Mouse (Mus musculus) limb, embryonic 15.5 days (tissue): ENCODE results near the gene Pate4. TPM values are rescaled to one million over a fixed set of nuclear protein-coding genes. Genes with fewer than 3 reads are reported as not detected.
A peak's percentile ranks its signal among the peaks of the same experiment; 100 is the strongest.
"Not testable (repeated sequence)": the region's sequence is repeated elsewhere in the genome, so short reads cannot be mapped to it uniquely, and the experiment has no call there.

Source experiments
- ATAC-seq: fragments of 200-750 bp; cut with Nextera tagmentation; 2 replicates; pipeline ENCODE4 v1.8.0; 2017; ENCODE audit warnings: low read depth, moderate TSS enrichment; ENCODE audit not compliant: insufficient number of reproducible peaks, low FRiP score, low TSS enrichment
- H3K27ac ChIP-seq: fragments of 300-500 bp; sonication (generic); 2 replicates; pipeline ENCODE4 v1.5.1; 2015; ENCODE audit warnings: moderate library complexity, mild to moderate bottlenecking, inconsistent platforms
- H3K27me3 ChIP-seq: fragments of 300-500 bp; sonication (generic); 2 replicates; pipeline ENCODE4 v1.6.1; 2015; ENCODE audit warnings: inconsistent platforms
- H3K36me3 ChIP-seq: fragments of 300-500 bp; sonication (generic); 2 replicates; pipeline ENCODE4 v1.6.1; 2015; ENCODE audit warnings: inconsistent platforms
- H3K4me1 ChIP-seq: fragments of 300-500 bp; sonication (generic); 2 replicates; pipeline ENCODE4 v1.6.1; 2015; ENCODE audit warnings: inconsistent platforms
- H3K4me2 ChIP-seq: fragments of 300-500 bp; sonication (generic); 2 replicates; pipeline ENCODE4 v1.6.1; 2015; ENCODE audit warnings: mild to moderate bottlenecking, inconsistent platforms
- H3K4me3 ChIP-seq: fragments of 300-500 bp; sonication (generic); 2 replicates; pipeline ENCODE4 v1.5.1; 2015; ENCODE audit warnings: mild to moderate bottlenecking, inconsistent platforms
- H3K9ac ChIP-seq: fragments of 300-500 bp; sonication (generic); 2 replicates; pipeline ENCODE4 v1.6.1; 2015; ENCODE audit warnings: inconsistent platforms
- H3K9me3 ChIP-seq: fragments of 300-500 bp; sonication (generic); 2 replicates; pipeline ENCODE4 v1.6.1; 2016; ENCODE audit warnings: inconsistent platforms
- WGBS: fragments of 180-500 bp; shearing (Covaris S2); methylation state at CpG from one replicate; pipeline ENCODE4 v1.1.7; 2015; 5-methylcytosine and 5-hydroxymethylcytosine counted together
- polyA plus RNA-seq: library from polyadenylated mRNA; unstranded; fragments of >200 nt; fragmentation: Nextera tagmentation; extraction: Ambion mirVana; gene quantifications from 2 replicates; pipeline ENCODE4 v1.2.1, GENCODE M21; 2015

Pate4 gene
- not detected in 2 replicates for polyA plus RNA-seq

DNA sequence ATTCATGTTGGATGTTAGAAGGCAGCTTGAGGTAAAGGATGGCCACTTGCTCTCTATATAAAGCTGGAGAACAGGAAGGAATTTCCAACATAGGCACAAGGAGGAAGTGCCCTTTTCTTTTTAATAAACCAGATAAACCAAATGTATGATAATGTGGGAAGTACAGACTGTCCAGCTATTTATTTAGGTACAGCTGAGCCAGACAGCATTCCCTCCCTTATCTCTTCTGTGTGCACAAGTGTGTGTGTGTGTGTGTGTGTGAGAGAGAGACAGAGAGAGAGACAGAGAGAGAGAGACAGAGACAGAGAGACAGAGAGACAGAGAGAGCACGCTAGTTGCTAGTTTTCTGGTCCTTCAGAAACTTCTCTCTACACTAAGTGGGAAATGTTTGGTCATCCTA, at the start of gene Pate4:
Gene Pate4, minus strand, starts transcription at position 101 of the 400 bp plus-strand sequence.
- no peaks in the 10 kb centered on the region for H3K27me3 ChIP-seq
- no peak within 1 kb of the TSS for H3K9ac ChIP-seq
- H3K4me2 ChIP-seq: no peak within 1 kb of the TSS
- no peaks in the 10 kb centered on the region for H3K36me3 ChIP-seq
- no peak for ATAC-seq
- 95% methylated on average over 1 of the region's 1 CpGs for WGBS
- H3K27ac ChIP-seq: no peak within 1 kb of the TSS
- no peak within 1 kb of the TSS for H3K4me3 ChIP-seq
- H3K4me1 ChIP-seq: no peaks in the 10 kb centered on the region
- H3K9me3 ChIP-seq: no peaks in the 10 kb centered on the region

DNA sequence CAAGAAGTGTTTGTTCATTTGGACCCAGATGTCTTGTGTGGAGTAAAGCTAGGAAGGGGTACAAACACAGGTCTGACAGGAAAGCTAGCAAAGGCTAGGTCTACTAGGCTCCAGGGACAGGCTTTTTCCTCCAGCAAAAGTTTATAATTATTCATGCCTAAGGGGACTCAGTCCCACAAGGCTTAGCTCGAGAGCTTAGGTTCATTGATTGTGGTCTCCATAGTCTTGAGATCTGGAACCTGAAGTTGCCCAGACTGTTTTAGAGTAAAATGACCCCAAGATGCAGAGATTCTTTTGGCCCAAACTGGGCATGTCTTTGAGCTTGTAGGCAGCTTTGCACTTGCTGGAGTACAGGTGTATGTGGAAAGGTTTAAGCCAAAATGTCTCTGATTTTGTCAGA, 36.4 kb upstream of the Pate4 start, which contains the start of gene Pate3:
Gene Pate3, minus strand, starts transcription at position 101 of the 400 bp plus-strand sequence.
- Histone ChIP-seq H3K4me3 (no peak within 1 kb of the TSS), H3K36me3 (no peaks in the 10 kb centered on the region), H3K9me3 (no peaks in the 10 kb centered on the region), H3K9ac (no peak within 1 kb of the TSS), H3K27me3 (no peaks in the 10 kb centered on the region), H3K4me1 (no peaks in the 10 kb centered on the region), H3K27ac (no peak within 1 kb of the TSS), H3K4me2 (no peak within 1 kb of the TSS)
- WGBS: 68% methylated on average over 1 of the region's 1 CpGs
- no peak for ATAC-seq

DNA sequence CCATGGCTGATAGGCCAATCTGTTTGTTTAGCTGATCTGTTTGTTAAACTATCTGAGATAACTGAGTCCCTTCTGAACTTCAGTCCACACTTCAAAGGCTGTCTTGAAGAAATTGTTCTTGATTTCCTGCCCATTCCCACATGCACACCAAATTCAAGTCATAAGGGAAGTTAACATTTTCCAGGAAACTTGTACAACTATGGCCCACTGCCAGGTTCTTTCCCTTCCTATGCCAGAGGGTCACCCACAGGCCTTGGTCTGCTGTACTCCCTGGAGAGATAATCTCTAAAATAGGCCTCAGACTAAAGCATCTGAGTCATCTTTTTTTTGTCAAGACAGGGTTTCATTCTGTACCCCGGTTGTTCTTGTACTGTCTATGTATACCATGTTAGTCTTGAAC, 21.2 kb upstream of the Pate4 start:
- H3K27ac ChIP-seq: no peak overlapping the region
- 87% methylated on average over 1 of the region's 1 CpGs for WGBS
- no peaks in the 10 kb centered on the region for H3K27me3 ChIP-seq
- no peaks in the 10 kb centered on the region for H3K4me1 ChIP-seq
- H3K4me2 ChIP-seq: no peak overlapping the region
- no peak overlapping the region for H3K9ac ChIP-seq
- H3K36me3 ChIP-seq: no peaks in the 10 kb centered on the region
- H3K4me3 ChIP-seq: no peak overlapping the region
- no peaks in the 10 kb centered on the region for H3K9me3 ChIP-seq
- ATAC-seq: no peak

DNA sequence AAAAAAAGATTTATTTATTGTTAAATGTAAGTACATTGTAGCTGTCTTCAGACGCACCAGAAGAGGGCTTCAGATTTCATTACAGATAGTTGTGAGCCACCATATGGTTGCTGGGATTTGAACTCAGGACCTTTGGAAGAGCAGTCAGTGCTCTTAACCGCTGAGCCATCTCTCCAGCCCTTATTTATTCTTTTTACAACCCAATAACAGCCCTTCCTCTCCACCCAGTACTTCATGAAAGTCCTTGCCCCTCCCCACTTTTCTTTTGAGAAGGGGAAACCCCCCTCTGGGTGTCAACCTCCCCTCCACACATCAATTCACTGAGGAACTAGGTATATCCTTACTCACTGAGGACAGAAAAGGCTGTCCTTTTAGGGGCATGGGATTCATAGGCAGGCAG, 5.0 kb upstream of the Pate4 start:
- not testable (repeated sequence) for H3K4me3 ChIP-seq, H3K27me3 ChIP-seq, H3K4me1 ChIP-seq, H3K27ac ChIP-seq, ATAC-seq, H3K9me3 ChIP-seq, H3K36me3 ChIP-seq, H3K4me2 ChIP-seq, H3K9ac ChIP-seq
- WGBS: 70% methylated on average over 2 of the region's 2 CpGs

DNA sequence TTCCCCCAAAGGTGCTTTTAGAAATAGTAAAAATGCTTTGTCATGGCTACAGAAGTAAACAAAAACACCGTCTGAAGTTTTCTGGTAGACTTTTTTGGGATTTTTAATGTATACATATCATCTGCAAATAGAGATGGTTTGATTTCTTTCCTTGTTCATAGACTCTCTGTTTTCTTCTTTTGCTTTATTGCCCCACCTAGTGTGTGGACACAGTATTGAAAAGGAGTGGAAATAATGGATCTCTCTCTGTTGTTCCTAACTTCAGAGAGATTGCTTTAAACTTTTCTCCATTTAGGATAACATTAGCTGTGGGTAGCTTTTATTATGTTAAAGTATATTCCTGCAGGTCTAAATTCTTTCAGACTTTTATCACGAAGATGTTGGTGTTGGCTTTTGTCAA, 2.3 kb upstream of the Pate4 start:
- Histone ChIP-seq H3K4me1 (no peaks in the 10 kb centered on the region), H3K4me3 (no peak overlapping the region), H3K27me3 (no peaks in the 10 kb centered on the region), H3K9me3 (no peaks in the 10 kb centered on the region), H3K4me2 (no peak overlapping the region), H3K9ac (no peak overlapping the region), H3K27ac (no peak overlapping the region), H3K36me3 (no peaks in the 10 kb centered on the region)
- 23% methylated on average over 2 of the region's 2 CpGs for WGBS
- ATAC-seq: no peak

DNA sequence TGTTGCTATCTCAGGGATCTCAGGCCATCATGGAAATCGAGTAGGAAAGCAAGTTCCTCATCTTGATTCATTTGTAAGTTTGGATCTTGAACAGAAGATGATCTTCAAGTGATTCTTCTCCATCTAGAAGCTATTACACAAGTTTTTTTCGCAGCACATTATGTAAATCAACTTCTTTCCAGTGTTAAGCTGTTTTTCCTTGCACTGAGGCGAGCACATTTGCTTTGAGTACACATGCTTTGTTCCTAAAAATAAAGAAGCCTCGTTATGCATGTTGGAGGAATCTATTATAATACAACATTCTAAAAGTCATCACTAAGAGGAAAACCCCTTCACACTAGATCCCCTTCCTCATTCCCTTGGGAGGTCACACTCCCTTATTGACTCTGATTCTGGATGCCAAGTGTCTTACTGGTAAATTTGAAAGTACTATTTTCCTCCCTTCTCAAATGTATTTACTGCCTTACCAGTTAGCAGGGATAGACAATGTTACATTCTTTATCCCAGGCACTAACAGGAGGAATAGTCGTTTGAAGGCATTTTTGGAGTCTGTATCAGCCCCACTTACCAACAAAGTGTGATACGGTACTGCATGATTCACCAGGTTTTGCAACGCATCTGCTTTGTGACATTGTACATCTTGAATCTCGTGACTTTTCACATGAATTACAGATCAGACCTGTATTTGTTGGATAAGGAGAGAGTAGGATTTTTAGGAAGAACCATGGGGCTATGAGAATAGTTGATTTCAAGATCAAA, 3.9 kb downstream of the Pate4 start:
- whole genome bisulfite sequencing: 67% methylated on average over 8 of the region's 8 CpGs
- Histone ChIP-seq H3K36me3 (no peaks in the 10 kb centered on the region), H3K9ac (no peak overlapping the region), H3K4me1 (no peaks in the 10 kb centered on the region), H3K27me3 (no peaks in the 10 kb centered on the region), H3K4me3 (no peak overlapping the region), H3K9me3 (no peaks in the 10 kb centered on the region), H3K4me2 (no peak overlapping the region), H3K27ac (no peak overlapping the region)
- no peak for ATAC-seq

DNA sequence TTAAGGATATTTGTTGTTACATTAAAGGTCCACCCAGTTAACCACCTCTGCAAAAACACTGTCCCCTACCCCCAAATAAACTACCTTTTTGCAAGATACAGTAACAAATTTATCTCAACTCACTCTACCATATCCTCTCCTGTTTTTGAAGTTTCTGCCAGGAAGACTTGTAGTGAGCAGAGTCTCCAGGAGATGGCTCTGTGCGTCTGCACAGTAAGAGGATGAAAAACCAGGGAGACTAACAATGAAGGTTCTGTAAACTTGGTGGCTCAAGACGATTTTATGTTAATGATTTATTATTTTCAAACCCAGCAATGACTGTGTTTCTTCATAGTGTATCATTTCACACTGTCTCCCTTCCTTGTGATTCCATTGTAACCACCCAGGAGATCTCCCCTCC, 18.8 kb downstream of the Pate4 start:
- no peak overlapping the region for H3K9ac ChIP-seq
- no peak for ATAC-seq
- no peak overlapping the region for H3K27ac ChIP-seq
- H3K4me2 ChIP-seq: no peak overlapping the region
- no peaks in the 10 kb centered on the region for H3K4me1 ChIP-seq
- no peaks in the 10 kb centered on the region for H3K9me3 ChIP-seq
- H3K36me3 ChIP-seq: no peaks in the 10 kb centered on the region
- H3K27me3 ChIP-seq: no peaks in the 10 kb centered on the region
- H3K4me3 ChIP-seq: no peak overlapping the region
- WGBS: 13% methylated on average over 2 of the region's 2 CpGs

DNA sequence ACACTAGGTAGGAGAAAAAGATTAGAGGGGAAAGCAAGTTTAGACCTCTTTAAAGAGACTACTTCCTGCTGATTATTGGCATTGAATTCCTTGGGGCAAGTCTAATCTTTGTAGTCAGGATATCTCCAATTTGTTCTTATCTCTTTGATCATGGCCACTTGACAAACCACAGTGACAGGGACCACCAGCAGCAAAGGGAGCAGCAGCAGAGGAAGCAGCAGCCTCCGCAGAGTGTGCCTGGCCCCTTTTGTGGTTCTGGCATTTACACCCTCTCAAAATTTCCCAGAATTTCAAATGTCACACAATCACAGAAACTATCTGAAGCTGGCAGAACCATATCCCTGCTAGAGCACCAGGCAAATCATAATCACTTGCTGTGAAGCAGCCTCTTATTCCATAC, 24.1 kb downstream of the Pate4 start:
- 13% methylated on average over 1 of the region's 1 CpGs for WGBS
- no peaks in the 10 kb centered on the region for H3K4me1 ChIP-seq

DNA sequence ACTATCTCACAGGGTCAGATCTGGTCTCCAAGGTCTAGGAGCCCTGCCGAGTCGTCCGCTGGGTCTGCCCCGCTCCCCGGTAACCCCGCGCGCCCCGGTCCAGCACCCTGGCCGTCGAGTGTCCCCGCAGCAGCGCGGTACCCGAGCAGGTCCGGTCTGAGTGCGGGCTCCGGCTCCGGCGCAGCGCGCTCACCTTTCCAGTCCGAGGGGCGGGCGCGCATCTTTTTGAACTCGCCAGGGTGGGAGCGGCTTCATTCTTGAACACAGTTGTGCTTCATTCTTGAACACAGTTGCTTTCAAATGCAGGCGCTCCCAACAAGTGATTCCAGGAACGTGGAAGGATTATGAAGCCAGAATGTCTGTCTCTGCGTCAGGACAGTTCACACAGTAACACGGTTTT, 37.3 kb downstream of the Pate4 start:
- Histone ChIP-seq H3K27me3 (peaks cover 15% of the 10 kb centered on the region), H3K27ac (no peak overlapping the region), H3K9me3 (no peaks in the 10 kb centered on the region), H3K9ac (no peak overlapping the region), H3K4me1 (peaks cover 4% of the 10 kb centered on the region), H3K4me2 (peak overlapping the region; percentile 48), H3K36me3 (no peaks in the 10 kb centered on the region), H3K4me3 (peak overlapping the region; percentile 25)
- WGBS: 5% methylated on average over 32 of the region's 32 CpGs
- no peak for ATAC-seq

More for the DNA sequence above, 24.1 kb downstream of the Pate4 start:
- H3K4me3 ChIP-seq: no peak overlapping the region
- no peaks in the 10 kb centered on the region for H3K36me3 ChIP-seq
- no peaks in the 10 kb centered on the region for H3K27me3 ChIP-seq
- H3K9ac ChIP-seq: no peak overlapping the region
- H3K27ac ChIP-seq: no peak overlapping the region
- no peak overlapping the region for H3K4me2 ChIP-seq
- no peak for ATAC-seq
- H3K9me3 ChIP-seq: no peaks in the 10 kb centered on the region

DNA sequence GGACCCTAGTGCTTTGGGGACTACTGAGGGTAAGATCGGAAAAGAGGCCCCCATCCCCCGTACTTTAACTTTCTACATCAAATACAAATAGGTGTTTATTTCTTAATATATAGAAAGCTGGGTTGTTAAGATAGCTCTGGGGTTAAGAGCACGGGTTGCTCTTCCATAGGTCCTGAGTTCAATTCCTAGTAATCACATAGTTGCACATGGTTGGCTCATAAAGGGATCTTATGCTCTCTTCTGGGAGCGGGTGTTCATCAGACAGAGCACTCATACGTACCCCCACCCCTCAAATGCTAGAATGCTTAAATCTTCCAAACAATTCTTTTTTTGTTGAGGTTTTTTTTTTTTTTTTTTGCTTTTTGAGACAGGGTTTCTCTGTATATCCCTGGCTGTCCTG, 41.1 kb downstream of the Pate4 start:
- Histone ChIP-seq H3K9me3 (no peaks in the 10 kb centered on the region), H3K4me3 (peak overlapping the region; percentile 88), H3K9ac (no peak overlapping the region), H3K4me1 (peaks cover 9% of the 10 kb centered on the region), H3K4me2 (peak overlapping the region; percentile 68), H3K27ac (peak overlapping the region; percentile 92; the same call in 1 of the 2 replicates), H3K27me3 (peaks cover 15% of the 10 kb centered on the region), H3K36me3 (peaks cover 18% of the 10 kb centered on the region; the same call in 1 of the 2 replicates)
- 11% methylated on average over 5 of the region's 5 CpGs for WGBS
- ATAC-seq: no peak

DNA sequence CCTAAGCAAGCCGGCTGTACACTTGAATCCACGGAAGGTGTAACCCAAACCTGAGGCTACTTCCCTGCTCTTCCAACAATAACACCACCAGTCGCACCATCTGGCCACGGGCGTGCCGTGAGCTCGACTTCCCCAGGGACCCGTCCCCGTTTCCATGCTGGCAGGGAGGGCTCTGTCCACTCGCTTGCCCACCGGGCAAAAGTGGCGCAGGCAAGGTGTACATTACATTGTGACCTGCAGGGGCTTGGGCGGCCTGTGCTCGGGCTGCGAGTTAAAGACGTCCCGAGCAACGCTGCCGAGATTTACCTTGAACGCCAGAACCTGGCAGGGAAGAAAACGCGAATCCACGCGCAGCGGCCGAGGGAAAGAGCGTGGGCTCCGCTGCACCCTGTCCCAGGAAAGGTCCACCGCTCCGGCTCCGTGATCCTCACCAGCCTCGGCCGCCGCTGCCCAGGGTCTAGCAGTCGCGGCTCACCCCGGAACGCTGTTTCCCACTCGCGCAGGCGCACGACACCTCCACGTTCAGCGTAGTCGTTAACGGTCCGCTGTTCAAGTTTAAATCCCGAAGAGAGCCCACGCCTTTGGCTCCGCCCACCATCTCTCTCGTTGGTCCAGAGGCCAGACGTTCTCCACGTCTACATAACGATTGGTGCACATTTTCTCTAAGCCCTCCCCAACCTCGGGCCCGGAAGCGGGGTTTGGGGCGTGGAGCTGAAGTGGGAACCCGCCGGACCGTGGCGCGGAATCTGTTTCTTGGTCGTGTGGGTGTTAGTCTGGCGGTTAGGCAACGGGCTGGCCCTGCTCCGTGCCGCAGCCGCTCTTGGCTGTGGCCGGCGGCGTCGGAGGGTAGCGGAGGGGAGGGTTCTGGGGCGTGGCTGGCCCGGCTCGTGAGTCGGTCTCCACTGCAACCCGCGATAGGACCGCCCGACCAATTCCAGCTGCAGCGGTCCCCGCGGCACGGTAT, 41.9 kb downstream of the Pate4 start, which contains the start of the genes Pate2 and Hyls1:
Gene Pate2, plus strand, starts transcription at position 714 of the 964 bp plus-strand sequence.
Gene Hyls1, minus strand, starts transcription at position 828 of the 964 bp plus-strand sequence.
- H3K27me3 ChIP-seq: peaks cover 11% of the 10 kb centered on the region
- peak within 1 kb of the TSS; percentile 68 for H3K4me2 ChIP-seq
- under 1% methylated on average over 86 of the region's 86 CpGs for WGBS
- no peaks in the 10 kb centered on the region for H3K9me3 ChIP-seq
- H3K9ac ChIP-seq: peak within 1 kb of the TSS; percentile 74
- H3K4me1 ChIP-seq: peaks cover 9% of the 10 kb centered on the region
- peak within 1 kb of the TSS; percentile 88 for H3K4me3 ChIP-seq
- H3K36me3 ChIP-seq: peaks cover 26% of the 10 kb centered on the region
- peak within 1 kb of the TSS; percentile 92 for H3K27ac ChIP-seq
- peak; percentile 99 for ATAC-seq

DNA sequence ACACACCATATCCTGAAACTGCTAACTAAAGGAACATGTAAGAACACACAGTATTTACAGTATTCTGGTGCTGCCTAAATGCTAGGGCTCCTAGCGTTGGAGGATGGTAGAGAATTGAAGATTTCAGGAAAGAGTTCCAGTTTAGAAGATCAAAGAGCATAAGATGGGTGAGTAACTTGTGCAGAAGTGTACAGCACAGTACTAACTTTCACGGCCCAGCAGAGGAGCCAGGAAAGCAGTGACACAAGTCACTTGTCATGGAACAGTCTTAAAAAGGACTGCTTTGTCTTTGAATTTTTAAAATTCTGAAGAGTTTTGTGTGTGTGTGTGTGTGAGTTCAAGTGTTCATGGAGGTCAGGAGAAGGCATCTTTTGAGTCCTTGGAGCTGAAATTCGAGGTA, 43.7 kb downstream of the Pate4 start:
- H3K27me3 ChIP-seq: no peaks in the 10 kb centered on the region
- peaks cover 31% of the 10 kb centered on the region for H3K36me3 ChIP-seq
- no peak overlapping the region for H3K27ac ChIP-seq
- H3K4me2 ChIP-seq: no peak overlapping the region
- peaks cover 4% of the 10 kb centered on the region; the same call in 1 of the 2 replicates for H3K4me1 ChIP-seq
- no peak overlapping the region for H3K9ac ChIP-seq
- no peaks in the 10 kb centered on the region for H3K9me3 ChIP-seq
- 84% methylated on average over 3 of the region's 3 CpGs for WGBS
- ATAC-seq: no peak
- H3K4me3 ChIP-seq: no peak overlapping the region
